Mouse (Mus musculus) cerebellum, adult 11-12 months (tissue): Measurements from ENCODE around the gene Med15.

Source experiments
- DNase-seq: peaks from one replicate; pipeline ENCODE4 v3.0.0; 2022

Gene Med15

DNA sequence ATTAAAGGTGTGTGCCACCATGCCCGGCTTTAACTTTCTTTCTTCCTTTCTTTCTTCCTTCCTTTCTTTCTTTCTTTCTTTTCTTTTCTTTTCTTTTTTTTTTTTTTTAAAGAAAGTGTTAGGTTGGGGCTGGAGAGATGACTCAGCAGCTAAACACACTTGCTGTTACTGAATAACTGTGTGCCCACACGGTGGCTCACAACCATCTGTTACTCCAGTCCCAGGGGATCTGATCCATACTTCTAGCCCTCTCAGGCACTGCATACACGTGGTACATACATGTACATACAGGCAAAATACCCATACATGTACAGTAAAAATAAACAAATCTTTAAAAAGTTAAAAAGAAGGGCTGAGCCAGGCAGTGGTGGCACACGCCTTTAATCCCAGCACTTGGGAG lies 121.3 kb downstream of the Med15 start:
- DNase-seq, result no peak

DNA sequence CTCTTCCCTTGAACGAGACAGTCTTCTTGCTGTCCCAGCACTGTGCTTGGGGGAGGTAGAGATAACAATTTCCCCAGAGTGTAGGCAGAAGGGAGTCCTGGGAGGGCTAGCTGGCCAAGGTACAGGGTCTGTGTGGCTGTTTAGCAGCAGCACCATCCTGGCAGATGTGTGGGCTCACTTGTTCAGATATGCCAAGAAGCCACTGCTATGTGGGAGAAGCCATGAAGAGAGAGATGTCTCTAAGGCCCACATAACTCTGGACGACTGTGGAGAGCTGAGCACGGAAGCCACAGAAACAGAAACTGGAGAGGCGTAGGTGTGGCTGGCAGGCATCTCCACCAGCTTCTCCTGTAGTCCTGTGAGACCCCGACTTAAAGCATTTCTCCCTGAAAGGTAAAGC lies 127.0 kb downstream of the Med15 start:
- DNase-seq, result no peak

DNA sequence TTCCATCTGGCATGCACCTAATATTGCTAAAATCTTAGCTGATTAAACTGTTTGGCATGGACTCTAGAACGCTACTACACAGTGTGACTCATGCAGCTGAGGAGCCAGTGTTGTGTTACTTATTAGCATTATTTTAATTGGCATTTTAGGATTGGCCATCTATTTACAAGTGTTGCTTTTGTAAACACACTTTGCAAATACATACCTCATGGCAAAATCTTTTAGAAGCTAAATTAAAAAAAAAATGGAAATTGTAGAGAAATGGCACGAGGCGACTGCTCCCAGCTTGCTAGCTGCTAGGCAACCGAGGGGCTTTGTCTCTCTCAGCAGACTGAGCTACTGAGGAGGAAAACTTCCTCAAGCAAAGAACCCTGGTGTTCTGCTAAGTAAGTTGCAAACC lies 127.8 kb downstream of the Med15 start:
- DNase-seq, result no peak
